Mouse (Mus musculus): ENCODE data around the gene Cpa1.
A peak's percentile ranks its signal among the peaks of the same experiment; 100 is the strongest.

GRCm38 (mm10) chr6:30674714-30675280 is 35.8 kb downstream of the Cpa1 start:
- no peak for TF ChIP-seq CTCF (IDR thresholded peaks at IDR 0.05; ENCODE audit: extremely low read depth, insufficient read depth, low read length)
- 0 out of 2 replicates have a peak, but pooled peaks have one; percentile 13 for TF ChIP-seq POLR2A (IDR thresholded peaks at IDR 0.05; ENCODE audit: extremely low read depth, insufficient read depth, low read length)
